Mouse (Mus musculus) ES-Bruce4 (cell line): Measurements from ENCODE around the gene Mfsd6l.

Experiments
- CTCF ChIP-seq: IDR thresholded peaks from one replicate; pipeline ENCODE4 v1.8.1; 2011; ENCODE audit warnings: low read depth, low read length
- EP300 ChIP-seq: IDR thresholded peaks from 2 replicates; pipeline ENCODE4 v1.6.1; 2011; ENCODE audit warnings: low read depth, low read length; ENCODE audit not compliant: insufficient read depth

DNA sequence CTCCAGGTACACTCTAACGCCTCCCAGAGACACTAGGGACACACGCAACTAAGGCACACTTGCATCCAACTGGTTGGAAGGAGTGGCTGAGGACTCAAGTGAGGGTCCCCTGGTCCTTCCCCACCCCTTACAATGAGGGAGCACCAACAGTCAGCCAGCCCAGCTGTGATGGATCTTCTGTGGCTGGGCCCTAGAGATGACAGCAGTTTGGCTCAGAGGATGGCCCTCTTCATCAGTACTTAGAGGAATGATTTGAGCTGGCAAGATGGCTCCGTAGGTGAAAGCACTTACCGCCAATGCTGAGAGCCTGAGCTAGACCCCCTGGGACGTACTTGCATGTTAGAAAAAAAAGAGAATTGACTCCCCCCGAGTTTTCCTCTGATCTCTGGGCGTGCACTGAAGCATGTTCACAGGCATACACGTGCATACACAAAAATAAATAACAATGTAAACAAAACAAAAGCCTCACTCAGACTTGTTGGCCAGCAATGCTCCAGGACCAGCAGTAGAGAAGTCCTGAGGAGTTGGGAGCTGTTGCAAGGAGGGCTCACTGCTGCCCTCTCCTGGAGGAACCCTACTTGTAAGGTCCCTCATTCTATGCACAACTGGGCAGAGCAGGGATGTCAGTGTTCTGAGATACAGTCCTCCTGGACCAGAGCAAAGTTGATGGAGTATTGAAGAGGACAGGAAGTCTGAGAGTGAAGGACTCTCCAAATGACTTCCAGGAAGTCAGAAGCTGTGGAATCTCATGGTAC, 33.2 kb downstream of the Mfsd6l start:
- peak; percentile 89 for TF ChIP-seq CTCF
- no peak for TF ChIP-seq EP300
